Mouse (Mus musculus) hindbrain, embryonic 13.5 days (tissue): ENCODE results near the gene Olfr1480. TPM values are rescaled to one million over a fixed set of nuclear protein-coding genes. Genes with fewer than 3 reads are reported as not detected.

Experiments
- ATAC-seq: fragments of 200-750 bp; cut with Nextera tagmentation; 2 replicates; pipeline ENCODE4 v1.8.0; 2017; ENCODE audit warnings: moderate TSS enrichment; ENCODE audit not compliant: low FRiP score
- H3K27ac ChIP-seq: fragments of 300-500 bp; sonication (generic); 2 replicates; pipeline ENCODE4 v1.5.1; 2015; ENCODE audit warnings: inconsistent platforms, mild to moderate bottlenecking, moderate library complexity
- H3K27me3 ChIP-seq: fragments of 300-500 bp; sonication (generic); 2 replicates; pipeline ENCODE4 v1.6.1; 2015; ENCODE audit warnings: mild to moderate bottlenecking, inconsistent platforms
- H3K36me3 ChIP-seq: fragments of 300-500 bp; sonication (generic); 2 replicates; pipeline ENCODE4 v1.6.1; 2015; ENCODE audit warnings: mild to moderate bottlenecking, inconsistent platforms
- H3K4me1 ChIP-seq: fragments of 300-500 bp; sonication (generic); replicated peaks from 2 replicates; pipeline ENCODE4 v1.6.1; 2015; ENCODE audit warnings: inconsistent platforms
- H3K4me2 ChIP-seq: fragments of 300-500 bp; sonication (generic); 2 replicates; pipeline ENCODE4 v1.6.1; 2015; ENCODE audit warnings: inconsistent platforms, mild to moderate bottlenecking, moderate library complexity
- H3K4me3 ChIP-seq: fragments of 300-500 bp; sonication (generic); 2 replicates; pipeline ENCODE4 v1.5.1; 2015; ENCODE audit warnings: mild to moderate bottlenecking, inconsistent platforms
- H3K9ac ChIP-seq: fragments of 300-500 bp; sonication (generic); 2 replicates; pipeline ENCODE4 v1.6.1; 2015; ENCODE audit warnings: mild to moderate bottlenecking, inconsistent platforms
- H3K9me3 ChIP-seq: fragments of 300-500 bp; sonication (generic); 2 replicates; pipeline ENCODE4 v1.6.1; 2016; ENCODE audit warnings: inconsistent platforms
- WGBS: fragments of 180-500 bp; shearing (Covaris S2); methylation state at CpG from one replicate; pipeline ENCODE4 v1.1.7; 2015; 5-methylcytosine and 5-hydroxymethylcytosine counted together
- polyA plus RNA-seq: library from polyadenylated mRNA; unstranded; fragments of >200 nt; fragmentation: Nextera tagmentation; extraction: Ambion mirVana; gene quantifications from 2 replicates; pipeline ENCODE4 v1.2.1, GENCODE M21; 2015

The Olfr1480 gene
- polyA plus RNA-seq: not detected in 2 replicates

DNA sequence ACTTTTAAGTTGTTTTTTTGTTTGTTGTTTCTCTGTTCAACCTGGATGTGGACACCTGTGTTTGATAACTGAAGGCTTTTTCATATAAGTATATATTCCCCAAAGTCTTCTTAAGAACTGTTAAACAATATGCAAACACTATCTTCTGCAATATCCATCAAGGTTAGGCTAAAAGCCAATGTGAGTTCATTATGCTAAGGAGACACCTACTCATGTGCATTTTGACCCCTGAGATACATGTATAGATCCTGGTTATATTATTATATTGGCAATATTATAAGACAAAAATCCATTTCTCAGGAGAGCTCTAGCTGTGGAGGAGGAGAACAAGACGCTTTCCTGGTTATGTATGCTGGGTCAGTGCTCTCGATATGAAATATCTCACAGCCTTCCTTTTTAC is at the start of gene Olfr1480:
TSS of gene Olfr1480 (plus strand) at position 301 of the 400 bp plus-strand sequence.
- Histone ChIP-seq H3K9ac (no peak within 1 kb of the TSS), H3K9me3 (peaks cover 16% of the 10 kb centered on the region), H3K27me3 (no peaks in the 10 kb centered on the region), H3K36me3 (no peaks in the 10 kb centered on the region), H3K4me2 (no peak within 1 kb of the TSS), H3K4me3 (no peak within 1 kb of the TSS), H3K4me1 (no peaks in the 10 kb centered on the region), H3K27ac (no peak within 1 kb of the TSS)
- 88% methylated on average over 2 of the region's 2 CpGs for WGBS
- ATAC-seq: no peak

DNA sequence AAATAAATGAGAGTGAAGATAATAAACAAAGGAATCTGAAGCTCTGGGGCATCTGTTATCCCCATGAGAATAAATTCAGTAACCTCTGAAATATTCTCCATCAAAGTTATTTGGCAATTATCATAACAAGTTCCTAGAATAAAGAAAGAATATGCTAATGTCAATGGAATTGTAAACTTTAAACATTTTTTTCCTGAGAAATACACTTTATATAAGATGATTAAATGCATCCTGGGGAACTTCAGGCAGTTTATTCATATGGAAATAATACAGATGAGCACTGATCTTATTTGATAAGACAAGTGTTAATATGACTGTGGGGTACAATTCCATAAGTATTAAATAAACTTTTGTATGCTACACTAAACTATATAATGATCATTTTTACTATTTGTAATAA is 47.6 kb upstream of the Olfr1480 start, which contains the start of gene Olfr1475:
TSS of gene Olfr1475 (minus strand) at position 101 of the 400 bp plus-strand sequence.
- Histone ChIP-seq H3K9ac (no peak within 1 kb of the TSS), H3K4me1 (no peaks in the 10 kb centered on the region), H3K36me3 (no peaks in the 10 kb centered on the region), H3K4me2 (no peak within 1 kb of the TSS), H3K4me3 (no peak within 1 kb of the TSS), H3K9me3 (0 out of 2 replicates have a peak, but pooled peaks cover 4% of the 10 kb centered on the region), H3K27ac (no peak within 1 kb of the TSS), H3K27me3 (no peaks in the 10 kb centered on the region)
- no peak for ATAC-seq

DNA sequence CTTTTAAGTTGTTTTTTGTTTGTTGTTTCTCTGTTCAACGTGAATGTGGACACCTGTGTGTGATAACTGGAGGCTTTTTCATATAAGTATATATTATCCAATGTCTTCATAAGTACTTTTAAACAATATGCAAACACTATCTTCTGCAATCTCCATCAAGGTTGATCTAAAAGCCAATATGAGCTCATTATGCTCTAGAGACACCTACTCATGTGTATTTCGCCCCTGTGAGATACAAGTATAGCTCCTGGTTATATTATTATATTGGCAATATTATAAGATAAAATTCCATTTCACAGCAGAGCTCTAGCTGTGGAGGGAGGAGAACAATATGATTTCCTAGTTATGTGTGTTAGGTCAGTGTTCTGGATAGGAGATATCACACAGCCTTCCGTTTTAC is 27.5 kb upstream of the Olfr1480 start, which contains the start of gene Olfr1477:
TSS of gene Olfr1477 (plus strand) at position 301 of the 400 bp plus-strand sequence.
- Histone ChIP-seq H3K36me3 (no peaks in the 10 kb centered on the region), H3K9ac (no peak within 1 kb of the TSS), H3K4me3 (no peak within 1 kb of the TSS), H3K4me1 (no peaks in the 10 kb centered on the region), H3K4me2 (no peak within 1 kb of the TSS), H3K9me3 (peaks cover 11% of the 10 kb centered on the region; the same call in 1 of the 2 replicates), H3K27ac (no peak within 1 kb of the TSS), H3K27me3 (no peaks in the 10 kb centered on the region)
- ATAC-seq: no peak
- WGBS: 73% methylated on average over 3 of the region's 3 CpGs

Other genes starting within 250 kb of the Olfr1480 start
- not detected in 2 replicates for gene Olfr1465, start 212.4 kb upstream of the Olfr1480 start, polyA plus RNA-seq
- not detected in 2 replicates for gene Olfr1466, start 189.1 kb upstream of the Olfr1480 start, polyA plus RNA-seq
- gene Olfr1467, start 165.7 kb upstream of the Olfr1480 start, polyA plus RNA-seq: not detected in 2 replicates
- not detected in 2 replicates for gene Olfr1469, start 120.1 kb upstream of the Olfr1480 start, polyA plus RNA-seq
- gene Olfr1471, start 84.5 kb upstream of the Olfr1480 start, polyA plus RNA-seq: not detected in 2 replicates
- not detected in 2 replicates for gene Olfr1472, start 71.8 kb upstream of the Olfr1480 start, polyA plus RNA-seq
- not detected in 2 replicates for gene Olfr1474, start 58.3 kb upstream of the Olfr1480 start, polyA plus RNA-seq
- gene Olfr1475, start 47.7 kb upstream of the Olfr1480 start, polyA plus RNA-seq: not detected in 2 replicates
- not detected in 2 replicates for gene Olfr1477, start 27.4 kb upstream of the Olfr1480 start, polyA plus RNA-seq
- not detected in 2 replicates for gene Olfr1484, start 55.6 kb downstream of the Olfr1480 start, polyA plus RNA-seq
- not detected in 2 replicates for gene Olfr1487, start 89.5 kb downstream of the Olfr1480 start, polyA plus RNA-seq
- gene Olfr1489, start 103.7 kb downstream of the Olfr1480 start, polyA plus RNA-seq: not detected in 2 replicates
- not detected in 2 replicates for gene Olfr1490, start 123.2 kb downstream of the Olfr1480 start, polyA plus RNA-seq
- not detected in 2 replicates for gene Olfr1491, start 169.4 kb downstream of the Olfr1480 start, polyA plus RNA-seq
- gene Olfr1493-ps1, start 195.4 kb downstream of the Olfr1480 start, polyA plus RNA-seq: not detected in 2 replicates
- gene Olfr1494, start 211.8 kb downstream of the Olfr1480 start, polyA plus RNA-seq: not detected in 2 replicates
- gene Olfr1495, start 236.7 kb downstream of the Olfr1480 start, polyA plus RNA-seq: not detected in 2 replicates
- gene Olfr1496, start 250.0 kb downstream of the Olfr1480 start, polyA plus RNA-seq: not detected in 2 replicates